Mouse (Mus musculus) hindlimb bud, embryonic 11.5 days (tissue): Measurements from ENCODE around the gene Gm39566.

Experiments used
- DNase-seq: peaks from one replicate; pipeline ENCODE4 v3.0.0-alpha.2; 2012; ENCODE audit warnings: low read depth, low spot score; ENCODE audit errors: extremely low spot score

Gm39566 gene

DNA sequence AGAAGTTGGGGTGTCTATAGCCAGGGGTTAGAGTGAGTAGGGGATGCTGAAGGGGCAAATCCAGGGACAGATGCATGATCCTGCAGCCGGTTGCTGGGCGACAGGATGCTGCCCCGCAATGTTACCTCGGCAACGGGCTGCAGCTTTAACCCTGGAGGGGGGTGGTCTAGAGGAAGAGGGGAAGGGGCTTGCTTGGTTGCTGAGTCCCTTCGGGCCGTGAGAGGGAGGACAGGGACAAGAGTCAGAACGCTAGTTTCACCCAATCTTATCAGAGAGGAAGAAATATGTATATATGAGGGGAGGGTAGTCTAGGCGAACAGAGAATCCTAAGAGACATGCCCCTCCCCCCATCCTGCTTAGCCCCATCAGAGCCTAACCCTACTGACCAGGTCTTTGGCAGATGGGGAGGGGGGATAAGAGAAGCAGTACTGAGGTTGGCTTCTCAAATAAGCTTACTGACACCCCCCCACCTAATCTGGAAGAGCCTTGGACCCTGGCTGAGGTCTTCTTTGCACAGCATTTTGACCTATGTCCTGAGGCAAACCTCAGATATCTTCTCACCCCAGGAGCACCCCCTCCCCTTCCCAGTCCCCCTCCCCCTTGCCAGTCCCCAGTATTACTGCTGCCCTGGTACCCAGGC, 20.3 kb upstream of the Gm39566 start:
- DNase-seq = no peak

DNA sequence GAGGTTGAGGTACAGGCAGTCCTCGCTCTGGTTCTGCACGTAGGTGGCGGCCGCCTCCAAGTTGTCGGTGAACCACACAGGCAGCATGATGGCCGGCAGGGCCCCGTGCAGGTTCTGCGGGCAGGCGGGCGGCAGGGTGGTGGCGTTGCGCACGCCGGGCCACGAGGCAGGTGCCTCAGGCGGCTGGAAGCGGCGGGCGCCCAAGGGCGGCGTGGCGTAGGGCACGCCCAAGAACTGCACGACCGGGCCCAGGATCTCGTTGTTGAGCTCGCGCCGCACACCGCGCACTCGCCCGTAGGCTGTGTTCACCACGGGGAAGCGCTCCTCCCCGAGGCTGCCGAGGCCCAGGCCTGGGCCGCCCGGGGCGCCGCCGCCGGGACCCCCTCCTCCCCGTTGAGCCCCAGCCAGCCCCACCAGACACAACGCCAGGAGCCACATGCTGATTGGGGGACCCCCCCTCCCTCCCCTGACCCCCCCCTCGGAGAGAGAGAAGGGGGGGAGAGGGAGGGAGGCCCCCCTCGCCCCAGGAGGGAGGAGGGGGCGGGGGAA, 19.0 kb upstream of the Gm39566 start:
- DNase-seq = no peak

DNA sequence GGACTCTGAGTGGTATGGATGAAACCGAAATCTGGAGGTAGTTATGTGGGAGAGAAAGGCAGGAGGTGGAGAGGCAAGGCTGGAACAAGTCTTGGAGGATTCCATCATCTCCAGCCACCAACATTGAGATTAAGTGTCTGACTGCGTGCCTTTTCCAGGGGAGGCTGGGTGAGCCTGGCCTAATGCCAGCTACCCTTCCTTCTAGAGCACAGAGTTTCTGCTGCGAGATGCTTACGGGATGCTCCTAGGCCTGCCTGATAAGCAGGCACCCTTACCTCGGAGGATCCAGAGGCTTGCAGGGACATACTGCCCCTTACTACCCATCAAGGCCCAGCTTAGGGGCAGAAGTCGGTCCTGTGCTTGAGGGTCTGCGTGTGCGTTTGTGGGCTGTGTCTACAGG, 18.5 kb upstream of the Gm39566 start:
- DNase-seq = no peak

DNA sequence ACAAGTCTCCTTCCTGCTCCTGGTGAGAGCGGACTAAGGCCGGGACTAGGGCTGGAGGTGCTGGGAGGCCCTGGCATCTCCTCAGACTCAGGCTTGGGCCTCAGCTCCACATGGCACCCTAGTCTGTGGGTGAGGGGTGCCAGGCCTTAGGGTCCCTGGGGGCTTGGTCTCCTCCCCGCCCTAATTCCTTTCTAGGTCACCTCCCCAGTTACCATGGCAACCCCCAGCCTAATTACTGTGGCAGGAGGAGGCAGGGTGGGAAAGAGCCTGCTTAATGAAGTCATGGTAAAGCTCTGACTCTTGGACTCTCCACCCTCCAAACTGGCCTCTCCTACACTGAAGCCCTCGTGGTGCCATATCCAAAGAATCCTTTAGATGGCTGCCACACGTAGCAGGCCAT, 13.7 kb upstream of the Gm39566 start:
- no peak for DNase-seq

DNA sequence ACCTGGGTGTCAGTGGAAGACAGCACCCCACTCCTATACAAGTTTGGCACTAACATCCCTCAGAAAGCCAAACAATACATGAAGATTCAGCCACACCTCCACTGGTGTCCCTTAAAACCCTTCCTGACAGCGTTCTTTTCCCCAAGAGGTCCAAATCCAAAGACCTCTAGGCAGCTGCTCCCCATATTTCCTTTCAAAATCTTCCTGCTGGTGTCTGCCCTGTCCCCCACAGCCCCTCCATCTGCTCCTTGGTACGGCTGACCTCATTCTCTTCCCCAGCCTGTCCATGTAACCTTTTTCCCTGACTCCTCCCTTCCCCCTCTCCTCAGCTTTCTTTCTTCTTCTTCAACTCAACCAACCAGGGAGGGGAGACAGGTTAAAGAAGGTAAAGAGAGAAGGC, 8.4 kb upstream of the Gm39566 start:
- no peak for DNase-seq

DNA sequence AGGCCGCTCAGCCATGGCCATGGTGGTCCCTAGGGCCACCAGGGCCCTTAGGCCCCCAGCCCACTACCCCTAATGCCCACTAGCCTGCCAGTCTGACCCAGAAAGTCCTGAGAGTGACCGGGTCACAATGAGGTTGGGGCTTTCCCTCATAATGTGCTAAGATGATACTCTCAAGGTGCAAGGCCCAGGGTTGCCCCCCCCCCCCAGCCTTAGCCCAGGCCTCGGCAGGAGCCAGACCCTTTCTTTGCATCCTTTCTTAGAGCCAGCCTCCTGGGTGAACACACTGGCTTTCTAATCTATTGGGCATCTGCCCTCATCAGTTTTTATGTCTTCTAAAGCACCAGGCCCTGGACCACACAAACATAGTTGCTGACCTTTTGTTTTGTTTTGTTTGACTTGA, 7.0 kb upstream of the Gm39566 start, which contains the start of gene Spem1:
TSS of gene Spem1 (minus strand) at position 101 of the 400 bp plus-strand sequence.
- DNase-seq = no peak

DNA sequence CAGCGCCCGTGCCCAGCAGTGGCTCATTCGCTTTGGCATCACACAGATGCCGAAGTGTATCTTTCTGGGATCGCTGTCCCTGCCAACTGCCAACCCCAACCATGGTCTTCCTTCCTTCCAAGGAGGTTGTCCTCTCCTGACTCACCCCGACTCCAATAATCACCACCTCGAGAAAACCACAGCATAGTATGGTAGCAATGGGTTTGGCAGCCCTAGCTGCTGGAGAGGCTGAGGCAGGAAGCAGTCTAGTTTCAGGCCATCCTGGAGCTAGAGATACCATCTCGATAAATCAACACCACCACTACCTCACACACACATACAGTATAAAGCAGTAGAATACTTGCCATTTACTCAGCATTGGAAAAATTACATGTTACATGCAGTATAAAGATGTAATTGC, 3.8 kb upstream of the Gm39566 start:
- no peak for DNase-seq

DNA sequence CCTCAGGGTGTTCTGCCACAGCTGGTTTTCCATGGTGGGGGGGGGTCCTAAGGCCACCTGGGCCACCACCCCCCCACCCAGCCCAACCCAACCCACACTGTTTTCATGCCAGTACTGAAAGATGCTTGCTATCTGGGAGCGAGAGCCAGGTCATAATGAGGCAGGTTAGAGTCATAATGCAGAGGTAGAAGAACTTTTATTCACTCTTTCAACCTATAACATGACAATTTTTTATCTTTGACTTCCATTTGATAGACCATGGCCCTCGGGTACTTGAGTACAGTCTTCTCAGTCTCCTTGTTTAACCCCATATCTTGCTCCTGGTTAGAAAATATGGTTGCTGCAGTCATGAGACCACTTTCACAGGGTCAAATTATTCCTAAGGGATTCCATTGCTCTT, 3.3 kb upstream of the Gm39566 start, which contains the start of gene Spem2:
TSS of gene Spem2 (minus strand) at position 101 of the 400 bp plus-strand sequence.
- DNase-seq = no peak

DNA sequence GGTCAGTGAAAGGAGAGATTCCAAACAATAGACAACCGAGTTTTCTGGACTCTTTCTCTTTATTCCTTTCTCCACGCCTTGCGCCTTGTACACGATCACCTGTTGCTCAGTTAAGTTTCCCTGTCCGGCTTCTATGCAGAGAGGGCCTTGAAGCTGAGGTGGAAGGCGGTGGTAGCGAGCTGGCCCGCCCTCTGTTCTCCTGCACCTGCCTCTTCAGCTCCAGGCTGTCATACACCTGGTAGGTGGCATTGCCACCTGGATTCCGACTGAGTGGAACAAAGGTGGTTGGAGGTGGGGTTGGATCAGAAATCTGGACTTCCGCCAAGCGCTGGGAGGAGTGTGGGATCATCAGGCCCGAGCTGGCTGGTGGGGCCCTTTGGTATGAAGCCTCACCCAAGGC, 1.4 kb upstream of the Gm39566 start:
- DNase-seq = no peak

DNA sequence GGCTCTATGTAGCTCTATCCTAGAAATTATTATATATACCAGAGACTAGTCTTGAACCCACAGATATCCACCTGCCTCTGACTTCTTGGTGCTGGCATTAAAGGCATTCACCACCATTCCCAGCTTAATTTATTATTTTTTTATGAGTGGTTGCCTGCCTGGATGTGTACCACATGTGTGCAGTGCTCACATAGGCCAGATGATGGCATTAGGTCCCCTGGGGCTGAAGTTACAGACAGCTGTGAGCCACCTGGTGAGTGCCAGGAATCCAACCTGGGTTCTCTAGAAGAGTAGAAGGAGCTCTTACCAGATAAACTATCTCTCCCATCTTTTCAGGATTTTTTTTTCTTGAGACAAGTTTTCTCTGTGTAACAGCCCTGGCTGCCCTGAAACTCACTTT, 4.8 kb downstream of the Gm39566 start:
- DNase-seq = no peak

DNA sequence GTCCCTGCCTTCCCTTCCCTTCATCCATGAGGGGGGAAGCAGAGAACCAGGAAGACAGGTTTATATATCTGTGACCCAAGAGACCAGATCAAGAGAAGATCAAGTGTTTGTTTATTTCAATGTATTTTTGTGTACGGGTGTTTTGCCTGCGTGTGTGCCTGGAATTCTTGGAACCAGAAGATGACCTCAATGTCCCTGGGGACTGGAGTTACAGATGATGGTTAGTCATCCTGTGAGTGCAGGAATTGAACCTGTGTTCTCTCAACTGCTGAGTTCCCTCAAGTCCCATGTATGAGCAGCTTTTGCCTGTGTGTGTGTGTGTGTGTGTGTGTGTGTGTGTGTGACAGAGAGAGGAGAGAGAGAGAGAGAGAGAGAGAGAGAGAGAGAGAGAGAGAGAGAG, 7.5 kb downstream of the Gm39566 start:
- no peak for DNase-seq

DNA sequence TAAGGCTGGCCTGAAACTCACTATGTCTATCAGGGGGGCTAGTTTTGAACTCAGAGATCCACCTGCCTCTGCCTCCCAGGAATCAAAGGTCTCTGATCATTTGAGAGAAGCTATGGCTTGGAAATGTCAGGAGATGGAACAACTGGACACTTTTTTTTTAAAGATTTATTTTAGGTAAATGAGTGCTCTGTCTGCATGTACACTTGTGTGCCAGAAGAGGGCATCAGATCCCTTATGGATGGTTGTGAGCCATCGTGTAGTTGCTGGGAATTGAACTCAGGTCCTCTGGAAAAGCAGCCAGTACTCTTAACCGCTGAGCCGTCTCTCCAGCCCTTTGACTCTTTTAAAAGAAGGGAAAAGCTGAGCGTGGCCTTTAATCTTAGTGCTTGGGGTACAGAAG, 8.7 kb downstream of the Gm39566 start:
- no peak for DNase-seq

DNA sequence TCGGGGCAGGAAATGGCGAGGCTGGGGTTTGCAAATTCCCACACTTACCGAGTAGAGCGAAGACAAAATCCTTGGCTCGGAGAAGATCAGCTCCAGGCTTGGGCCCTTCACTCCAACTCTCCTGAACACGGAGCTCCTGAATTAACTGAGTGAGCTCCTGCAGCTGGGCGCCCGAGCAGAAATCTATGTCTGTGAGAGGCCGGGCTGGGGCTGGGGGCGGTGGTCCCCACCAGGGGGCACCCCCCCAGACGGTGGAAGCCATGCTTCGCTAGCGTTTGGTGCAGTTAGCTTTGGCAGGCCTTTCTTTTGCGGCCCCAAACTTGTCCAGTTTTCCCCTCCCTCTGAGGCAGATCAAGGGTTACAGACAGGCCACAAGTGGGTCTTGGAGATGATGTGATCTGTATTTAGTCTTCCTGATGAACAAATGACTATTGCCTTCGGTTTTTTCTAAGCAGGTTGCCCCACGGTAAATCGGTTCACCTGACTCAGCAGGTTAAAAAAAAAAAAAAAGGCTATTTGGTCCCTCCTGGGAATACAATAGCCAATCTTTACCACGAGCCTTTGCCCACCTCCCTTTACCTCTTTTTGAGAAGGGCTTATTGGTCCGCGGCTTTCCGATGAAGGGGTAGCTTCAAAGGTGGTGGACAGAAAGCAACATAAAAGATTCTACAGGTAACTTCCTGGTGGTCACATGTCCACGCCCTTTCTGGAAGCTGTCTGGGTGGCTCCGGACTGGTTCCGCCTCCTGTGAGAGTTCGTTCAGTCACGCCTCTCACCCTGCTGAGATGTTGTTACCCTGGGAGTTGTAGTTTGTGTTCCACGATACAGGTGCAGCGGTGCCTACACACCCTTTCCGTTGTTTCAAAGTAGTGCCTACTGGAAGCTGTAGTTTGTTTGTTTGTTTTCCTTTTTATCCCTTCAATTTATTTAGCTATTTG, 9.9 kb downstream of the Gm39566 start, which contains the start of gene Tmem102:
TSS of gene Tmem102 (minus strand) at position 653 of the 938 bp plus-strand sequence.
- no peak for DNase-seq

DNA sequence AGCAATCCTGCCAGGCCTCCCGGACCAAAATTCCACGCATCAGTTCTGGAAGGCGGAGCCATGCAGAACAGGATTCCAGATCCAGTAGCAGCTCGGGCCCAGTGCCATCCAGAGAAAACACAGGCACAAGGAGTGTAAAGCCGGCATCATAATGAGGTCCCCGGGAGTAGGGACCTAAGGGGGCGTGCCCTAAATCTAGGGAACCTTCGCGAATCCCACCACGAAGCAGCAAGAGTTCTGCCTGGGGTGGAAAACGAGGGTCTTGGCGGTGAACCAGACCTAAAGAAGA, 10.5 kb downstream of the Gm39566 start:
- DNase-seq = no peak

DNA sequence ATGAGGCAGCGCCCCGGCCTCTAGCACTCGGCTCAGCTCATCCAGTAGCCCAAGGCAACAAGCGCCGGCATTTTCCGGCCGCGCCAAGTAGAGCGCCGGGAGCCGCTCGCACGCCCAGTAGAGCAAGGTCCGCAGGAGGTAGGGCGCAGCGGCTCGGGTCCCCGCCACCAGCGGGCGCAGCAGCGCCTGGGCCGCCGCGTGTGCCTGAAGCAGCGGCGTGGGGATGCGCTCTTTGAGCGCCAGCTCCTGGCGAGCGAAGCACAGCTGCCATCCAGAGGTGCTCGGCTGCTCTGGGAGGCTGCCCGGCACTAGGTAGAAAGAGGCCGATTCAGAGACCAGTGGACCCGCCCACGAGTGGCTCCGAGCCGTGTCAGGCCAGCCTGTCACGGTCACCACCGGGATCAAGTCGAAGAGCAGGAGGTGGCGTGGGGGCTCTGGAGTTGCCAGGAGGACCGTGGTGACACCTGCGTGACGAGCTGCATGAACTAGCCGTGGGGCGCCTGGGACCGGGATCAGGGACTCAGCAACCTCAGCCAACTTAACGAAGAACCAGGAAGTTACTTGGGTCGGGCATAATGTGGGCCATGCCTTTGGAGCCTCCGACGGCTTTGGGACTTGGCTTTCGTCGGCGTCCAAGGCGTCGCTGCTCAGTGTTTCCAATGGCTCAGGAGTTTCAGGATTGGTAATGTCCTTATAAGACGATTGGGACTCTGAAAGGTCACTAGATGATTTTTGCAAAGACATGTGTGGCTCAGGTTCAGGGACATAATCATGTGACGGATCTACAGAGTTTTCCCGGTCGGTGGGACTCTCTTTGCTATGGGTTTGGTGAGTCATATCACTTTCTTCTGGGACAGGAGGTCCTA, 11.1 kb downstream of the Gm39566 start:
- DNase-seq = no peak

DNA sequence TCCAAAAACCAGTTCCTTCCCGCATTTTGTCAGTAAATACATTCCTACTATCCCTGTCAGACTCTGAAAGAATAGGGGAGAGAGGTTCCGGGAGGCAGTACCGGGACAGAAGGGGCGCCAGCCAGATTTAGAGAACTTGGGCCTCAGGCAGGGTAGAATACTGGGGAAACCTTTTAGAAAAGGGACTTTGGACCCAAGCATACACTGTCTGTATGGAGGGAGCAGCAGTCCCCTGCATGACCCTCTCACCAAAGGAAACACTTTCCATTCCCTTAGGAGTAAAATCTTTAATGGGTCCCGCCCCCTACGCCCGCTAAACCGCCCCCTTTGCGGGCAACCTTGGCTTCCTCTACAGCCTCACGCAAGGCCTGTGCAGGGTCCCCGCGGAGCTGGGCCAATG, 11.8 kb downstream of the Gm39566 start:
- DNase-seq = no peak

DNA sequence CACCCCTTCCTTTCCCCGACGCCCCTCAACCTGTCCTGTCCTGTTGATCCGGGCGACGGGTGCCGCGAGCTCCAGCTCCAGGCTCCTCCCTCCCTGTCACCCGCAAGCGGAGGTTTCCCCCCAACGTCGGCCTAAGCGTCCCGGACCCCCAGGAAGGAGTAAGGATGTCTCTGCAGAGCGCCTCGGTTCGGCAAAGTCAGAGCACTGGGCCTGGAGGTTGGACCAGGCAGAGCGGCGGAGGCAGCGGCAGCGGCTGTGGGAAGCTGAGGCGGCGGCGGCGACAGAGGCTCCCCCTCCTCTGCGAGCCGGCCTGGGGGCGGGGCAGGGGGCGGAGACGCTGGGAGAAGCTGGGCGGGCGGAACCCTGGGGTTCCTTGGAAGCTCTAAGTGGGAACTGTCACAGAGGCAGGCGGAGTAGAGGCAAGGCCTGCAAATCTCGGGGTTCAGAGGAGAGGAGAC, 12.4 kb downstream of the Gm39566 start:
- DNase-seq = no peak

DNA sequence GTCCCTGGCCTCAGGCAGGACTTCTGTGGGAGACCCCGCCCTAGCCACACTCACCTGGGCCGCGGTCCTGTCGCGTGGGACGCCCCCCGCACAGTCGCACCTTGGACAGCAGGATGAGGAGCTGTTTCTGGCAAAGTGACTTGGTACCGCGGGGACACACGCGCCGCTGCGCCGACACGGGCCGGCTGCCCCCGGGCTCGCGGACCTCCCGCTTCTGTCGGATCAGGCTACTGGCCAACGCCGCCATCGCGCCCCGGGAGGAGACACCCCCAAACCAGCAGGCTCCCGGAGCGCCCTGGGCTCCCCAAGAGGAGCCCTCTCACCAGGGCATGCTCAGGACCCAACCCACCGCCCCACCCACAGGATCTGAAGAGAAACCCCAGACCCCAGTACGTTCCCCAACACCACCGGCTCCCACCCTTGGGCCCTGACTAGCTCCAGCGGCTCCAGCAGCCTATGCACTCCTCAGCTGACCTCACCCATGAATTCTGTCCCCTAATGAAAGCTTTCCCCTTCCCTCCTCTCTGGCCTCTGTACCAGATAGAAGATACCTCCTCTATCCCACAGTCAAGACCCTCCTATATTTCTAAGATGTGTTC, 13.6 kb downstream of the Gm39566 start, which contains the start of gene Fgf11:
TSS of gene Fgf11 (minus strand) at position 479 of the 599 bp plus-strand sequence.
- no peak for DNase-seq

DNA sequence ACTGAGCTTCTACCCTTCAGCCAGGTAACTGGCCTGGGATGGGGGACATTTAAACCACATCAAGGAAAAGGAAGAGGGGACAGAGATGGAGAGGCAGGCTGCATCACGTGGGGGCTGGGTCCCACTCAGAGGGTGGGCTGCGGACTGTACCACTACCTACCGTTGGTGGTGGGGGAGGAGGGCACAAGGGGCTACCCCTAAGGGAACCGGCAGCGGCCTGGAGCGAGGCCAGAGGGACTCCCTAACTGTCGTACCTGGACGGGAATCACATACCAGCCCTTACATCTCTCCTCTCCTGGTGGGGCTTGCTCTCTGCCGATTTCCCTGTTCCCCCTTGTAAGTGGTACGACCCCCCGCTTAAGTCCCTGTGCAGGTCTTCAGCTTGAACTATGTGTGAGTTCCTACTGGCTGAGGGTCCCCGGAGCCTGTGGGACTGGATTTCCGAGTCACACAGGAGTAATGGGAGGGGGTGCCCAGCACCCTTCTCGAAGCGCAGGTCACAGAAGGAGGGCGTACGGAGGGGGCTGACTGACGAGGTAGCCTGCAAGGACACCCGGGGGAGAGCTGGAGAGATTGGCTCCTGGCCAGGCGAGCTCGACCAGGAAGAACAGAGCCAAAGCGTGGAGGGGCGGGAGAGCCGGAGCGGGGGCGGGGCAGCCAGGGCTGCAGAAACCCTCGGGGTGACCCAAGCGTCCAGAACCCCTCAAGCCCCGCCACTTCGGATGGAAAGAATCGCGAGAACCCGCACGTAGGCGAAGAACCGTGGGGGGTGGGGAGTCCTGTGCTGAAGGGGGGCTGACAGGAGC, 14.5 kb downstream of the Gm39566 start:
- peak; percentile 61 for DNase-seq

DNA sequence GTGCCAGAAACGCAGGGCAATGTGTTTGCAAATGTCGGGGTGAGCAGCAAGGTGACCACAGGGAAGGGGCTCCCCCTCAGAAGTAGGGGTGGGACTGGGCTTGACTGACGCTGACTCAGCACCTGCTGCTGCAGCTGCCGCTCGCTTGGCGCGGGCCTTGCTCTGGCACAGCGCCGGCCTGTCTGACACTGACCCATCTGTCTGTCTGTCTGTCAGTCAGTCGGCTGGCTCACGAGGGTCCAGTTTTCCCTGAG, 15.0 kb downstream of the Gm39566 start:
- no peak for DNase-seq
